Mouse (Mus musculus): ENCODE measurements around the gene Gabbr2.

DNA sequence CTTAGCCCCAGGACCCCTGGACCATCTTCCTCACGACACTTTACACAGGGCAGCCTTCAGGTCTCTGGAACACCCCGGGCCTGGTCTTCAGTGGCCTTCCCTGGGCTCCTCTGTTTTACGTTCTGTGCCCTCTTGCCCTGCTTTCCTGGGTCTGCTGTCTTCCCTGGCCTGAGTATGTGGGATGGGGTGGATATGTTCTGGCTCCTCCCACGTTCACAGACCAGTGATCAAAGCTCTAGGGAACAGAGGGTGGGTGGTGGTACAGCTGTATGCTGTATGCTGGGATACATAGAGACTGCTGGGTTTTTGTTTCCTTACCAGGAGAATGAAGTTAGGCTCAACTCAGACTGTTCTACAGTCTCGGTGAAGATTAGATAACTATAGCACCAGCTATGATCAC, 274.5 kb downstream of the Gabbr2 start:
- TF ChIP-seq GATA1 (IDR thresholded peaks at IDR 0.05; ENCODE audit: low read length): no peak
- no peak for TF ChIP-seq TAL1 (IDR thresholded peaks at IDR 0.05; ENCODE audit: low read length)

Data from erythroblast, embryonic 14.5 days (primary cell).